Mouse (Mus musculus) brain, embryonic 14.5 days (tissue): ENCODE measurements at regions not wholly inside any gene's neighbourhood (a gene's known extent, or its start where the extent isn't known, plus 50 kb on each side); places are given as distances from the start of the nearest gene placed in this dataset.

ENCODE experiments used
- CTCF ChIP-seq: fragments of 200-500 bp; IDR thresholded peaks from 2 replicates; pipeline ENCODE4 v1.5.1; 2012; ENCODE audit warnings: inconsistent platforms, mild to moderate bottlenecking, moderate library complexity, borderline replicate concordance; ENCODE audit not compliant: insufficient read depth, insufficient read length; ENCODE audit errors: extremely low read depth
- POLR2A ChIP-seq: fragments of 200-500 bp; IDR thresholded peaks from 2 replicates; pipeline ENCODE4 v1.6.1; 2012; ENCODE audit warnings: mild to moderate bottlenecking, inconsistent platforms, borderline replicate concordance; ENCODE audit not compliant: poor library complexity, insufficient read depth, insufficient read length, severe bottlenecking; ENCODE audit errors: extremely low read depth

- no peak for TF ChIP-seq CTCF
- no peak for TF ChIP-seq POLR2A
Measured at GRCm38 (mm10) chr13:11308716-11309115, 798.0 kb downstream of the Ryr2 start.
